Mouse (Mus musculus) heart, postnatal 36 days (tissue): ENCODE data around the gene Kctd4. TPM values are rescaled to one million over a fixed set of nuclear protein-coding genes. Genes with fewer than 3 reads are reported as not detected.
"Not testable (repeated sequence)": the region's sequence is repeated elsewhere in the genome, so short reads cannot be mapped to it uniquely, and the experiment has no call there.

ENCODE experiments used
- DNase-seq, 2 experiments: peaks; one replicate each; pipeline ENCODE4 v3.0.0; 2021 to 2022
- intact Hi-C: fragments of 180-260 bp; cut with DNase I; formaldehyde crosslinking; loops from one replicate; pipeline ENCODE4 v1.15.1; 2025
- total RNA-seq, 2 experiments: library from RNA; stranded (reverse); gene quantifications; 2 replicates each; pipeline ENCODE4 v1.2.3; 2021

The Kctd4 gene
- not detected for total RNA-seq

GRCm38 (mm10) chr14:75954766-75955165 is at the start of gene Kctd4:
Gene Kctd4 (plus strand): TSS chr14:75955009.
- intact Hi-C loops, result no loop called here
- no peak for DNase-seq

DNA sequence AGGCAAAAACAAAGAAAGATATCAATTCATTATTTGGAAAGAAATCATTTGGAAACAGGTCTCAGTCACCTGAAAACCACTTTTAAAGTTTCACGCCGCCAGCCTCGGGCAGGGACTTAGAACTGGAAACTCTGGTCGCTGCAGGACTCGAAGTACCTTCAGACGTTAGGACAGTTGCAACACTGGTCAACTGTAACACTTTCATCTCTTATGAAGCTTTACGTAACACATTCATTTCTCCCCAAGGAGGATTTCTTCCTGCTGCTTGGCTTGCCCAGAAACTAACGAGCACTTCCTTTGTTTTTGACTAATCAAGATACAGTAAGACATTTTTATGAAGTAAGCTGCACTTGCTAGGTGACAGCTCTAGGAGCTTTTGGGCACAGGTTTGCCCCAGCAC is 47.9 kb upstream of the Kctd4 start:
- intact Hi-C loops, result no loop called here
- DNase-seq, result no peak

DNA sequence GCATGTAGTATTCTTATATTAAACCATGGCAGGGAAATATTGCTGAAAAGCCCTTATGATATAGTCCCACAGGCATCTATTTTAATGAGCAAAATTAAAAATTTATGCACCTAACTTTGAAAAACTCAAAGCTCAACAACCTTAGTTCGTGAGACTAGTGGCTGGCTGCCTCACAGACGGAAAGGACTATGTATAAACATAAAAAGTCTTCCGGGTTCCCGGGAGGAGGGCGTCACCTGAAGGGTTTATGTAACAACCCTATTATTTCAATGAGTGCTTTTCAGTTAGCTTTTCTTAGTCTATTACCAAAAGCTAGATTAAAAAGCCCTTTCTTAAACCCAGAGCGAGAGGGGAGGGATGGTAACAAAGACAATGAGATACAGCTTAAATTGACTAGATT is 42.8 kb upstream of the Kctd4 start:
- intact Hi-C loops, result no loop called here

DNA sequence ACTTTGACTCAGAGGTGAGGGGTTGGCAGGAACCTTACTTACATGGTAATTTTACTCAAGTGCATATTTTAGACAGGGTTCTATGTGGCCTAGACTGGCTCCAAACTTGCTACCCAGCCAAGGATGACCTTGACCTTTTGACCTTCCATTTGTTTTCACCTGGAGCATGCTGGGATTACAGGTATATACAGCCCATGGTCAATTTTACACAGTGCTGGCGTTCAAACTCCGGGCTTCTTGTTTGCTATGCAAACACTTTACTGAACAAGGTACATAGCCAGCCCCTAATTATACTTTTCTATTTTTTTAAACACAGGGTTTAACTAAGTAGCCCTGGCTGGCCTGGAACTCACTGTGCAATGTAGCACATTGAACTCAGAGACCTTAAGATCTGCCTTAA is 42.1 kb upstream of the Kctd4 start:
- no peak for DNase-seq
- intact Hi-C loops, result no loop called here

More for the DNA sequence above, 42.8 kb upstream of the Kctd4 start:
- no peak for DNase-seq

- DNase-seq, result no peak
- intact Hi-C loops, result no loop called here
These were observed 31.3 kb upstream of the Kctd4 start for GRCm38 (mm10) chr14:75923314-75924052.

DNA sequence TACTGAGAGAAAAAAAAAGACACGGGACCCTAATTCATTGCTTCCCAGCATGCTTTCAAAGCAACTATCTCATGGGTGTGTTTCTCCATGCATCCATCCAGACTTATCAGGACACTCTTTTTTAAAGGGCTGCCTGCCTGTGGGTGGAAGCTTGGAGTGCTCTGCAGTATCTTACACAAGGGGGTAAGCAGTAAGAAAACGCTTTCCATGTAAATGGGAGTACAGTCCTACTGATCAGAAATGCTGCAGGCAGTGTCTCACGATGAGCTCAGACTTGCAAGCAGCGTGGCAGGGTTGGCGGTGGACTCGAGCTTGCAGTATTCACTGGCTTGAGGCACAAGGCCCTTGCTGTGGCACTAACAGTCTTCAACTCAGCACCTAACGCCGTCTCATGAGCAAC is 25.1 kb upstream of the Kctd4 start:
- DNase-seq, intact Hi-C loops: not testable (repeated sequence)

DNA sequence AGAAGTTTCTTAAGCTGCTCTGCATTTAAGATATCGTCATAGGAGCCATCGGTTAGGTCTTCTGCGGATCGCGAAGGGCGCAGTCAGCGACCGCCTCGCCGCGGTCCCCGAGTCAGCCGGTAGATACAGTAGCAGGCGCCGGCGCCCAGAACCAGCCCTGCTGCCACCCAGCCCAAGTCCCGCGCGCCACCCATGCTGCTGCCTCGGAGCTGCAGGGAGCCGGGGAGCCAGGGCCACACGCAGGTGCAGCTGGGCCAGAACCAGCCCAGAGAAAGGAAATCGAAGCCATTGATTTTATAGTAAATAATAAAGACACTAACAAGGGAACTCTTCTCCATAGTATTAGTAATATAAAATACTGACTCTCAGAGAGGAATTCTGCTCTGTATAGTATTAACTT is 23.5 kb upstream of the Kctd4 start:
- intact Hi-C loops, result no loop called here
- peak in 1 of 2 experiments; percentile 17 for DNase-seq

DNA sequence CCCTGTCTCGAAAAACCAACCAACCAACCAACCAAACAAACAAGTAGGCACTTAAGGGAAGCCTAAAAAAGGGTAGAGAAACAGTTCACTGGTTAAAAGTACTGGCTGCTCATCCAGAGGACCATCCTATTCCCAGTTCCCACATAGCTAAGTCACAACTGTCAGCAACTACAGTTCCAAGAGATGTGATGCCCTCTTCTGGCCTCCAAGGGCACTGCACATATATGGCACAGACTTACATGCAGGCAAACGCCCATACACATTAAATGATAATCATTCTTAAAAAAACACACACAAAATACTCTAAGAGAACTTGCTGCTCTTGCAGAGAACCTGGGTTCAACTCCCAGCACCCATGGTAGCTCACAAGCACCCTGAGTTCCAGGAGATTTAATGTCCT is 20.4 kb upstream of the Kctd4 start:
- intact Hi-C loops, result no loop called here
- DNase-seq, result peak in 1 of 2 experiments; percentile 8

DNA sequence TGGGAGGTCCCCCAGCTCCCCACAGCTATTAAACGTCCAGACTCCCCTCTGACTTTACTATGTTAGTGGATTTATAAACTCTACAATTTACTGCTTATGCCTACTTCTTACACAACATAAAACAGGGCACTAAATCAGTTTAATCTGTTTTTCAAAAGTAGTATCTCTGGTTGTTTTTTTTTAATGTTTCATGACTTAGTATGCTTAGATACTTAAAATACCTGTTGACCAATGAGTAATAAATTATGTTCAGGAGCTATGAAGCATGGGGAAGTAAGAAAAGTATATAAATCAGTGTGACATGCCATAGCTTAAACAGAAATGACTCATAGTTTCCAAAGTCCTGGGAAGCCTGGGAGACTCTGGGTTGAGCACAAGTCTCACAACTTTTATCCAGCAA is 17.1 kb upstream of the Kctd4 start:
- intact Hi-C loops, result no loop called here
- no peak for DNase-seq

GRCm38 (mm10) chr14:75941500-75941899 is 13.3 kb upstream of the Kctd4 start:
- no peak for DNase-seq
- intact Hi-C loops, result no loop called here

GRCm38 (mm10) chr14:75942365-75942764 is 12.4 kb upstream of the Kctd4 start:
- intact Hi-C loops, result no loop called here
- no peak for DNase-seq

DNA sequence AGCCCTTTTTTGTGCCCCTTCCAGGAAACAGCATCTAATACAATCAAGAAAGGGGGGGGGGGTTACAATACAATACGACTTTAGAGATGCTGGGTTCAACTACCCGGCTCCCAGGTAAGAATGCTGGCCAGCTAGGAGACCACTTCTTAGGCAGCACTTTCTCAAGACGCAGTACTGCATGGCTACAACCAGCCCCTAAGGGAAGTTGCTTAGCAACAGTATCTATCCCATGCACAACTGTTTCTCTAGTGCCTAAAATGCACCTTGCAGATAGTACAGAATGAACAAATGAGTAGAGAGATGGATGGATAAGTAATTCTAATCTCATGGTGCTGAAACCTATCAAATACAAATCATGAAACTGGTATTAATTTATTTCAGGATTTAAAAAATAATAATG is 7.1 kb upstream of the Kctd4 start:
- DNase-seq, result no peak
- intact Hi-C loops, result no loop called here

GRCm38 (mm10) chr14:75953011-75953410 is 1.8 kb upstream of the Kctd4 start:
- intact Hi-C loops, result no loop called here
- no peak for DNase-seq

DNA sequence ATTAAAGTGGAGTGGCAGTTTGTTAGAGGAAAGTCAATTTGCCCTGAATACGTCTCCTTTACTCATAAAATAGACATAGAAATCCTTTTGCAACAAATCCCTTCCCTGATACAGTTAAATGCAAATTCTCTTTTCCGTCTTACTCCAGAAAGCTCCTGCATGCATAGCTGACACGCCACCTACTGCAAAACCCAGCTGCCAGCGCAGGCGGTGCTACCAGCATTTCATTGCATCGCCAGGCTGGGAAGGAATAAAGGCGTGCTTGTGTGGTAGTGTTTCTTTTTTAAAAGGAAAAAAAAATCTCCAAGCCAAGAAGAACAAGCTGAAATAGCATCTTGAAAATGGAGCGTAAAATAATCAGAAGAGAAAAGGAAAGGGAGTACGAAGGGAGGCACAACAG is 7.4 kb downstream of the Kctd4 start:
- no peak for DNase-seq
- intact Hi-C loops, result no loop called here

- intact Hi-C loops, result no loop called here
- DNase-seq, result no peak
These were observed 8.4 kb downstream of the Kctd4 start for GRCm38 (mm10) chr14:75963215-75963614.

DNA sequence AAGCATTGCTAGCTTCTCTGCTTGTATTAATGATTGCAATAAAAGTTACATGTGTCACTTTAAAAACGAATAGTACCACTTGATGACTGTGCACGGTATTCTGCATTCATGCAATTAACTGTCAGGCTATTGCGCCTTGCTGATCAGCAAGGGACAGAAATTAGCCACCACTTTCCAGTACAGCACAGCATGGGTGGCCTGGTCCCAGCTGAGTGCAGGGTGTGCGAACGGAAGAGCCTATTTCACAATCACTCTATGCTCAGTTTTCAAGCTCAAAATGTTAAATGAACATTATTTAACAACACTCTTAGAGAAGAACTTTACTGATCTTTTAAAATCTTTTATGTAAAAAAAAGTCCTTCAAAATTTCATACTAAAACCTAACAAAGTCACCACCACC is 9.2 kb downstream of the Kctd4 start:
- DNase-seq, result no peak
- intact Hi-C loops, result no loop called here

DNA sequence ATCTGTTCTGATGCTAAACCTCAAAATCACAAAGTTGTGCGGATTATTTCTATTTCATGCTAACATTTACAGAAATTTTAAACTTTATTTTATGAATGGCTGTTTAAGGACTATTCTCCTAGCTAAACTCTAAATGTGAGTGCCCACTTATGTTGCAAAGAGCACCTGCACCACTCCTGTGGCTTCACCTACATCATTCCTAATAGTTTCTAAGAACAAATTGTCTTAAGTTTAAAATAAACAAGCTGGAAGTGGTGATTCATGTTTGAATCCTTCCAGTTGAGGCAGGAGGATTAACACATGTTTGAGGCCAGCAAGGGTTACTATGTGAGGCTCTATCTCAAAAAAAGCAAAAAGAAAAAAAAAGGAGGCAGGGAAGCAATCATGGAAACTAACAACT is 9.6 kb downstream of the Kctd4 start:
- no peak for DNase-seq
- intact Hi-C loops, result no loop called here

DNA sequence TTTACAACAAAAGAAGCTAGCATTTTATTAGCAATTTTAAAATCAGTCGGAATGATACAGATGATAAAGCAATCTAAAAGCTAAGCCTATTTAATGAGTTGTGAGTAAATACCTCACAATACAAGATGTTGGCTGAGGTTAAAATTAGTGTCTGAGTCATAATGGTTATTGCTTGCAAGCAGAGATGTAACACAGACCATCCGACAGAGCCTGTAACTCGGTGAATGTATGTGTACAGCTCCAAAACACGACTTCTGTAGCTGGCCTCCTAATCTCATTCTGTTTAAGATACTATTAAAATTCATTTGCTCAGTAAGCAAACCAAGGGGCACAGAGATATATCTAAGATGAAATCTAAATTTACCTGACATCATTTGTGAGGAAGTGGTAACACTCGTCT is 12.5 kb downstream of the Kctd4 start:
- DNase-seq, result no peak
- intact Hi-C loops, result no loop called here

GRCm38 (mm10) chr14:75976107-75976506 is 21.3 kb downstream of the Kctd4 start:
- intact Hi-C loops, result no loop called here
- no peak for DNase-seq

GRCm38 (mm10) chr14:75981231-75981630 is 26.4 kb downstream of the Kctd4 start:
- DNase-seq, result no peak
- intact Hi-C loops, result no loop called here

- no peak for DNase-seq
These were observed 29.1 kb downstream of the Kctd4 start for GRCm38 (mm10) chr14:75983891-75984290.

GRCm38 (mm10) chr14:75985112-75985511 is 30.3 kb downstream of the Kctd4 start:
- DNase-seq, result no peak
- intact Hi-C loops, result no loop called here

More at GRCm38 (mm10) chr14:75983891-75984290, 29.1 kb downstream of the Kctd4 start:
- intact Hi-C loops, result no loop called here
